Mouse (Mus musculus) liver, embryonic 12.5 days (tissue): Measurements from ENCODE around the gene Glo1. TPM values are rescaled to one million over a fixed set of nuclear protein-coding genes. Genes with fewer than 3 reads are reported as not detected.
A peak's percentile ranks its signal among the peaks of the same experiment; 100 is the strongest.
"Not testable (repeated sequence)": the region's sequence is repeated elsewhere in the genome, so short reads cannot be mapped to it uniquely, and the experiment has no call there.

Experiments used
- ATAC-seq: fragments of 200-750 bp; cut with Nextera tagmentation; 2 replicates; pipeline ENCODE4 v1.8.0; 2017; ENCODE audit warnings: moderate number of reproducible peaks, mild to moderate bottlenecking, moderate library complexity
- H3K27ac ChIP-seq: fragments of 300-500 bp; sonication (generic); 2 replicates; pipeline ENCODE4 v1.5.1; 2016; ENCODE audit warnings: mild to moderate bottlenecking
- H3K27me3 ChIP-seq: fragments of 300-500 bp; sonication (generic); replicated peaks from 2 replicates; pipeline ENCODE4 v1.6.1; 2016; ENCODE audit warnings: mild to moderate bottlenecking, moderate library complexity
- H3K36me3 ChIP-seq: fragments of 300-500 bp; sonication (generic); 2 replicates; pipeline ENCODE4 v1.6.1; 2016; ENCODE audit warnings: mild to moderate bottlenecking, moderate library complexity
- H3K4me1 ChIP-seq: fragments of 300-500 bp; sonication (generic); 2 replicates; pipeline ENCODE4 v1.6.1; 2016
- H3K4me2 ChIP-seq: fragments of 300-500 bp; sonication (generic); 2 replicates; pipeline ENCODE4 v1.6.1; 2016; ENCODE audit warnings: mild to moderate bottlenecking, moderate library complexity
- H3K4me3 ChIP-seq: fragments of 300-500 bp; sonication (generic); 2 replicates; pipeline ENCODE4 v1.5.1; 2016; ENCODE audit warnings: mild to moderate bottlenecking, moderate library complexity
- H3K9ac ChIP-seq: fragments of 300-500 bp; sonication (generic); 2 replicates; pipeline ENCODE4 v1.6.1; 2016; ENCODE audit warnings: mild to moderate bottlenecking, moderate library complexity
- H3K9me3 ChIP-seq: fragments of 300-500 bp; sonication (generic); replicated peaks from 2 replicates; pipeline ENCODE4 v1.6.1; 2016; ENCODE audit warnings: mild to moderate bottlenecking, moderate library complexity
- WGBS: fragments of 180-500 bp; shearing (Covaris S2); methylation state at CpG from one replicate; pipeline ENCODE4 v1.1.7; 2016; ENCODE audit not compliant: insufficient replicate concordance; 5-methylcytosine and 5-hydroxymethylcytosine counted together
- polyA plus RNA-seq: library from polyadenylated mRNA; unstranded; fragments of >200 nt; fragmentation: Nextera tagmentation; extraction: Ambion mirVana; gene quantifications from 2 replicates; pipeline ENCODE4 v1.2.1, GENCODE M21; 2016

The Glo1 gene
- 292 and 300 TPM in 2 replicates for polyA plus RNA-seq

DNA sequence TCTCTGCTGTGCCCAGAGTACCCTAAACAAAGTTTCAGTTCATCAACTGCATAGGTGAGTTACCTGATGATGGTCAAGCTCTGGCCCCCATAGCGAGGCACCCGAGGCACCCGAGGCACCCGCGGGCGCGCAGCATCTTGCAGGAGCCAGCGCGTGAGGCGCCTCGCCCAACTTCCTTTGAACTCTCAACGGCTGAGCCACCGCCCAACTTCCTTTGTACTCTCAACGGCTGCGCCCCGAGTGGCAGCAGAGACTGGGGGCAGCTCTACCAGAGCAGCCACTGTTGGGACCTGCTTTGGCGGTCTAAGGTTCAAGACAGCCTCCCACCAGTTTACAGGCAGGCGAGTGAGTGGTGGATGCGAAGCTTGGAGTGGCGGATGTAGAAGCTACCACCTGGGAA is at the start of gene Glo1:
TSS of gene Glo1 (minus strand) at position 153 of the 400 bp plus-strand sequence.
- H3K9ac ChIP-seq, H3K9me3 ChIP-seq, H3K4me1 ChIP-seq, H3K4me3 ChIP-seq, H3K27me3 ChIP-seq, H3K27ac ChIP-seq, H3K4me2 ChIP-seq, H3K36me3 ChIP-seq: not testable (repeated sequence)
- WGBS, result no CpG with 5 or more reads among the region's 20 CpGs
- ATAC-seq, result peak; percentile 61

DNA sequence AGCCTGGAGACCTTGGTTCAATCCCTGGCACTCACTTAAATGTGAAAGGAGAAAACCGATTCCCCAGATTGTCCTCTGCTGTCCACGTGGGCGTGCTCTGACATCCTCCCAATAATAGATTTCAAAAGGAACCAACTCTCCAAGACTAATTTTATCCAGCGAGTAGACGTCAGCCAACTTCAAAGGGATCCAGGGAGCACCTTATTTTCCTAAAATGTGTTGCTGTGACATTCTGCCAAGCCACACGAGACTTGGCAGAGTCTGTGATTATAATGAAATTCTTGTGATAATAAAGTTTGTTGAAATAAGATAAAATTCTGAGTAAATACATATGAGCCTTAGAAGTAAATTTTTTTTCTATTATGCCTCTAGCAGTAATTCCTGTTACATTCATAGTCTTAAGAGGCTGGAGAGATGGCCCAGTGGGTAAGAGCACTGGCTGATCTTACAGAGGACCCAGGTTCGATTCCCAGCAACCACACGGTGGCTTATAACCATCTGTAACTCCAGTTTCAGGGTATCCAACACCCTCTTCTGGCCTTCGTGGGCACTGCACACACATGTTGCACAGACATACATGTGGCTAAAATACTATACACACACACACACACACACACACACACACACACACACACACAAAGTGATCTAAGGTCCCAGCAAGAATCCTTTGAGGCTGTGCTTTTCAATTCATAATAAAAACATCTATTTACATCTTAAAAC is 48.5 kb upstream of the Glo1 start:
- no peak overlapping the region for H3K27ac ChIP-seq
- H3K9ac ChIP-seq, result no peak overlapping the region
- ATAC-seq, result no peak

GRCm38 (mm10) chr17:30673023-30673422 is 46.4 kb upstream of the Glo1 start:
- H3K9ac ChIP-seq, result no peak overlapping the region
- no peak overlapping the region for H3K27ac ChIP-seq
- H3K36me3 ChIP-seq, result peaks cover 6% of the 10 kb centered on the region; the same call in 1 of the 2 replicates
- H3K27me3 ChIP-seq, result no peaks in the 10 kb centered on the region
- no peak overlapping the region for H3K4me2 ChIP-seq
- no peaks in the 10 kb centered on the region for H3K9me3 ChIP-seq
- WGBS, result 80% methylated on average over 6 of the region's 6 CpGs
- no peak for ATAC-seq
- no peaks in the 10 kb centered on the region for H3K4me1 ChIP-seq
- H3K4me3 ChIP-seq, result no peak overlapping the region

More for the DNA sequence above, 48.5 kb upstream of the Glo1 start:
- Histone ChIP-seq H3K4me2 (no peak overlapping the region), H3K9me3 (no peaks in the 10 kb centered on the region), H3K4me3 (no peak overlapping the region), H3K27me3 (no peaks in the 10 kb centered on the region), H3K36me3 (peaks cover 6% of the 10 kb centered on the region; the same call in 1 of the 2 replicates), H3K4me1 (no peaks in the 10 kb centered on the region)
- 76% methylated on average over 9 of the region's 9 CpGs for whole genome bisulfite sequencing

- Histone ChIP-seq H3K27me3 (no peaks in the 10 kb centered on the region), H3K4me3 (no peak overlapping the region), H3K9me3 (no peaks in the 10 kb centered on the region), H3K36me3 (peaks cover 6% of the 10 kb centered on the region; the same call in 1 of the 2 replicates), H3K4me2 (no peak overlapping the region), H3K4me1 (no peaks in the 10 kb centered on the region), H3K9ac (no peak overlapping the region), H3K27ac (no peak overlapping the region)
- no peak for ATAC-seq
- WGBS, result 81% methylated on average over 4 of the region's 4 CpGs
Measured at GRCm38 (mm10) chr17:30672556-30672955, 45.9 kb upstream of the Glo1 start.

DNA sequence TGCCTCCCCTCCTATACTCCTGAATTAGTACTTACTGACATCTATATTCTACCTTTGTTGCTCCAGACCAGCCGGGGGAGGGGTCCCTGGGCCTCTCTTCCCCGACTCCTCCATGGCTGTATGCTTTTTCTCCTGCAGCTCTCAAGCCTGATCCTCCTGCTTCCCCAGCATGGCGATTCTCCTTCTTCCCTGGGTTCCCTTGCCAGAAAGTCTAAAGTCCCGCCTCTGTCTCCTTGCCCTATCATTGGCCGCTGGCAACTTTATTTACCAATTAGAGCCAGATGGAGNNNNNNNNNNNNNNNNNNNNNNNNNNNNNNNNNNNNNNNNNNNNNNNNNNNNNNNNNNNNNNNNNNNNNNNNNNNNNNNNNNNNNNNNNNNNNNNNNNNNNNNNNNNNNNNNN is 38.2 kb upstream of the Glo1 start:
- Histone ChIP-seq H3K27me3 (no peaks in the 10 kb centered on the region), H3K4me3 (no peak overlapping the region), H3K27ac (no peak overlapping the region), H3K36me3 (peaks cover 22% of the 10 kb centered on the region), H3K9me3 (peaks cover 9% of the 10 kb centered on the region), H3K9ac (no peak overlapping the region), H3K4me2 (no peak overlapping the region), H3K4me1 (no peaks in the 10 kb centered on the region)
- 61% methylated on average over 5 of the region's 5 CpGs for WGBS
- ATAC-seq, result no peak

DNA sequence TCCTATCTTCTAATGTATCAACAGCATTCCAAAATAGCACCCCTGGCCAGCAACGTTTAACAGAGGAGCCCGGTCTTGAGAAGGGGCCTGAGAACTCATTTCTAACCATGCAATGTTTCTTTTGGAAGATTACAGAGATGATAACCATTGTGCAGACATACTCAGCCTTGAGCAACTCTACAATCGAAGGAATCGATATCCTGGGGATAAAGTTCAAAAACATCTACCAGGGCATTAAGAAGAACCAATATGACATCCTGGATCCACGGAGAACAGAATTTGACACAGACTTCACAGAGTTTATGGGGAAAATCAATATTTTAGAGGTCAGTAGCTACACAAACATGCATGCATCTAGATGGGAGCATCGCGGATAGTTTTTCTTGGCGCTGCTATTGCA is 36.5 kb upstream of the Glo1 start:
- ATAC-seq, result no peak
- Histone ChIP-seq H3K27ac (no peak overlapping the region), H3K36me3 (peaks cover 22% of the 10 kb centered on the region), H3K9ac (no peak overlapping the region), H3K4me3 (no peak overlapping the region), H3K4me1 (no peaks in the 10 kb centered on the region), H3K9me3 (peaks cover 9% of the 10 kb centered on the region), H3K4me2 (no peak overlapping the region), H3K27me3 (no peaks in the 10 kb centered on the region)
- WGBS, result 79% methylated on average over 8 of the region's 8 CpGs

DNA sequence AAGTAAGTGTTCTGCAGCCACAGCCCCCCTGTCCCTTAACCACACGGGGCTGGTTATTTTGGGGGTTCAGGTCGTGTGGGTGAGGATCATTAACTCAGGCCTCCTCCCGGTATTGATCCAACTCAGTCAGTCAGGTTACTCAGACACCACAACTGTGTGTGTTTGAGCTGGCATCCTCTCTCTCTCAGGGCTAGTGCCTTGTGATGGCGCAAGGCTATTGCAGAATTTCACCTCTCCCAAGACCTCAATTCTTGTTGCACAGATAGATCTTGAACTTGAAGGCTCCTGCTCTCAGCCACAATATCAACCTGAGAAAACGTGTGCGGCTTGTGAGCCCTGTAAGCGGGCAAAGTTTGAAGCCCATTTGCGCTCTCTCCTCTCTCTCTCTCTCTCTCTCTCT is 35.5 kb upstream of the Glo1 start:
- Histone ChIP-seq H3K4me2 (no peak overlapping the region), H3K9ac (no peak overlapping the region), H3K27me3 (no peaks in the 10 kb centered on the region), H3K4me3 (no peak overlapping the region), H3K36me3 (peaks cover 22% of the 10 kb centered on the region), H3K27ac (no peak overlapping the region), H3K4me1 (0 out of 2 replicates have a peak, but pooled peaks cover 3% of the 10 kb centered on the region), H3K9me3 (peaks cover 9% of the 10 kb centered on the region)
- 68% methylated on average over 8 of the region's 8 CpGs for WGBS
- ATAC-seq, result no peak

DNA sequence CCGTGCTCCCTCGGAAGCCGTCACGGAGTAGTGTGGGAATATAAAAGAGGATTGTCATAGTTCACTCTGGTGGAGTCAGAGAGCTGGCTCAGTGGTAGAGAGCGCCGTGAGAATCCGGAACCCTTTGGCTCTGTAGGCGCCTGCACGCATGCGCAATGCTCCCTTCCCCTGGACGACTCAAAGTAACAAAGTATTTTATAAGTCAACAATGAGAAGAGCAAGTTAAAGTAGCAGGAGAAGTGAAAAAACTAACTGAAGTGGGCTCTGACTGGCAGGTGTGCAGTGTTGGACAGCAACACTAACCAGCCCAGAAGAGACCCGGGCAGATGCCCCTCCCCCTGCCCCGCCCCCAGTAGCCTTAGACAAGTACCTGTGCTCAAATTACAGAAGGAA is 31.5 kb upstream of the Glo1 start:
- Histone ChIP-seq H3K4me1 (0 out of 2 replicates have a peak, but pooled peaks cover 3% of the 10 kb centered on the region), H3K36me3 (peaks cover 16% of the 10 kb centered on the region), H3K27me3 (no peaks in the 10 kb centered on the region), H3K27ac (no peak overlapping the region), H3K4me3 (peak overlapping the region; percentile 50), H3K9ac (0 out of 2 replicates have a peak overlapping the region, but pooled peaks have one; percentile 2), H3K4me2 (peak overlapping the region; percentile 52), H3K9me3 (no peaks in the 10 kb centered on the region)
- peak; percentile 59; the same call in 1 of the 2 replicates for ATAC-seq
- 25% methylated on average over 13 of the region's 13 CpGs for WGBS

DNA sequence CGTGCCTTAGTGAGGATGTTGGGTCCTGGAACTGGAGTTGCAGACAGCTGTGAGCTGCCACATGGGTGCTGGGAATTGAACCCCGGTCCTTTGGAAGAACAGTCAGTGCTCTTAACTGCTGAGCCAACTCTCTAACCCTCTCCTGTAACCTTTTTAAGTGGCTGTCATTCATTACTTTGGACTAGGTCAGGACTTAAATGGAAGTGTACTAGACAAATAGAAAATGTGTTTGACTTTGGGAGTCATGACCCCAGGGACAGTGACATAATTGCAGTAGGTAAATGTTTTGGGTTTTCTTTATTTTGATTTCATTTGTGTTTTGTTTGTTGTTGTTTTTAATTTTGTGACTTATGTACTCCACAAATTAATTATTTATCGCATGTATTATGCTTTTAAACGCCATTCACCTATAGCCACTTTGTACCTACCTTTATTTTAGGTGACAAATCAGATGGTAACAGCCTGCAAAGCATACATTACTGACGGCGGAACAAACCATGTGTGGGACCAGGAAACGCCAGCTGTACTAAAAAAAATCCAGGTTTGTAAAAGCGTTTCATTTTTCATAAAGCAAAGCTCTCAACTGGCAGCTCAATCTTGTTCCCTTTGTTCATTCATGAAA is 31.0 kb upstream of the Glo1 start:
- no peak overlapping the region for H3K27ac ChIP-seq
- peak overlapping the region; percentile 50 for H3K4me3 ChIP-seq
- ATAC-seq, result no peak
- H3K4me2 ChIP-seq, result peak overlapping the region; percentile 52
- 0 out of 2 replicates have a peak overlapping the region, but pooled peaks have one; percentile 2 for H3K9ac ChIP-seq
- H3K9me3 ChIP-seq, result peaks cover 4% of the 10 kb centered on the region
- WGBS, result 51% methylated on average over 8 of the region's 8 CpGs
- 0 out of 2 replicates have a peak, but pooled peaks cover 3% of the 10 kb centered on the region for H3K4me1 ChIP-seq
- no peaks in the 10 kb centered on the region for H3K27me3 ChIP-seq
- H3K36me3 ChIP-seq, result peaks cover 21% of the 10 kb centered on the region

- Histone ChIP-seq H3K36me3 (peaks cover 60% of the 10 kb centered on the region), H3K9me3 (peaks cover 16% of the 10 kb centered on the region), H3K4me3 (no peak overlapping the region), H3K27ac (no peak overlapping the region), H3K9ac (no peak overlapping the region), H3K4me2 (no peak overlapping the region), H3K4me1 (0 out of 2 replicates have a peak, but pooled peaks cover 3% of the 10 kb centered on the region), H3K27me3 (no peaks in the 10 kb centered on the region)
- no peak for ATAC-seq
- WGBS, result 90% methylated on average over 6 of the region's 6 CpGs
Measured at GRCm38 (mm10) chr17:30653010-30653409, 26.3 kb upstream of the Glo1 start.

- ATAC-seq, result no peak
- peaks cover 61% of the 10 kb centered on the region for H3K36me3 ChIP-seq
- 84% methylated on average over 3 of the region's 3 CpGs for WGBS
Measured at GRCm38 (mm10) chr17:30648770-30649169, 22.1 kb upstream of the Glo1 start.

DNA sequence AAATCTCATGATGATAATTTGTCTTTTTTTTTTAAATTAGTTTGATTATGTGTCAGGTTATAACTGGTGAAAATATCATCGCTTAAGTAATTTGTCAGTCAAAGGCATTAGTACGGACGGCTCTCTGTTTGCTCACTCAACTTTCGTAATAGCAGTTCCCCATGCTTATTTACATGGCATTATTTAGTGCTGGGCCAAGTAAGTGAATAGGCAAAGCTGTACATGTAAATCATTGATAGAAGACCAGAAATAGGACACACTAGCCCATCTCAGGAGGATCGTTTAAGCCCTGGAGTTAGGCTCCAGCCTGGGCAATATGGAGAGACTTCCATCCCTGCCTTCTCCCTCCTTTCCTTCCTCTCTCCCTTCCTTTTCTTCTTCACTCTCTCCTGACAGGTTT is 14.2 kb upstream of the Glo1 start:
- Histone ChIP-seq H3K27ac (no peak overlapping the region), H3K4me3 (no peak overlapping the region), H3K36me3 (peaks cover 14% of the 10 kb centered on the region; the same call in 1 of the 2 replicates), H3K27me3 (no peaks in the 10 kb centered on the region), H3K4me2 (no peak overlapping the region), H3K4me1 (peaks cover 15% of the 10 kb centered on the region), H3K9ac (no peak overlapping the region), H3K9me3 (no peaks in the 10 kb centered on the region)
- WGBS, result 78% methylated on average over 5 of the region's 5 CpGs
- no peak for ATAC-seq

More at GRCm38 (mm10) chr17:30648770-30649169, 22.1 kb upstream of the Glo1 start:
- peaks cover 16% of the 10 kb centered on the region for H3K9me3 ChIP-seq
- H3K27ac ChIP-seq, result no peak overlapping the region
- no peaks in the 10 kb centered on the region for H3K4me1 ChIP-seq
- no peaks in the 10 kb centered on the region for H3K27me3 ChIP-seq
- no peak overlapping the region for H3K4me3 ChIP-seq
- no peak overlapping the region for H3K9ac ChIP-seq
- H3K4me2 ChIP-seq, result no peak overlapping the region
